Mouse (Mus musculus): Measurements from ENCODE around the gene AI182371. TPM values are rescaled to one million over a fixed set of nuclear protein-coding genes. Genes with fewer than 3 reads are reported as not detected.

Gene AI182371
- polyA plus RNA-seq, 1 experiment from 2014 or later: 0.20 TPM

- H3K9me3 ChIP-seq (ENCODE audit: control insufficient read depth, low read length): no peaks in the 10 kb centered on the region
- no peak overlapping the region for H3K4me2 ChIP-seq (replicated peaks)
- WGBS: 81% methylated on average over 4 of the region's 4 CpGs
- H3K27ac ChIP-seq: no peak overlapping the region
- no peaks in the 10 kb centered on the region for H3K27me3 ChIP-seq (ENCODE audit: control insufficient read depth, insufficient read depth, low read length)
- no peak for DNase-seq (ENCODE audit: low spot score)
- H3K4me3 ChIP-seq (replicated peaks; ENCODE audit: low read length): no peak overlapping the region
- H3K4me1 ChIP-seq (replicated peaks; ENCODE audit: control insufficient read depth, insufficient read depth, low read length): no peaks in the 10 kb centered on the region
- no peak overlapping the region for H3K9ac ChIP-seq
- ATAC-seq (ENCODE audit: low FRiP score): no peak
- H3K36me3 ChIP-seq (replicated peaks; ENCODE audit: control insufficient read depth, insufficient read depth): no peaks in the 10 kb centered on the region
Observed at GRCm38 (mm10) chr2:35087418-35087817, 13.9 kb downstream of the AI182371 start.

DNA sequence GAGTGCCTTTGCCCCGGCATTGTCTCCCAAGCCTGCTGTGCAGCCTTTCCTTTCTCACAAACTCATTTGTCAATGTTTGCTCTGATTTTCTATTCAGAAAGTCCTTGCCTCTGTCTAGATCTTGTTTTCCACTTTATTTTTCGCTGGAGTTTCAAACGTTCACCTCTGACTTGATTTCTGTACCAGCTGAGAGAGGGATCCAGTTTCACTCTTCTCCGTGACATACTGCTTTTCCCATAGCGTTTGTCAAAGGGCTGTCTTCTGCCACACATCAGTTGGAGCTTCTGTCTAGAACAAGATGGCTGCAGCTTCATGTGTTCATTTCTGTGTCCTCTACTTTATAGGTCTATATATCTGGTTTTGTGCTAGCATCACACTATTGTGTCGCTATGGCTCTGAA is 22.2 kb downstream of the AI182371 start:
- H3K27ac ChIP-seq: no peak overlapping the region
- no peak overlapping the region for H3K9ac ChIP-seq
- H3K27me3 ChIP-seq (ENCODE audit: control insufficient read depth, insufficient read depth, low read length): no peaks in the 10 kb centered on the region
- H3K4me1 ChIP-seq (replicated peaks; ENCODE audit: control insufficient read depth, insufficient read depth, low read length): no peaks in the 10 kb centered on the region
- H3K4me3 ChIP-seq (replicated peaks; ENCODE audit: low read length): no peak overlapping the region
- H3K36me3 ChIP-seq (replicated peaks; ENCODE audit: control insufficient read depth, insufficient read depth): no peaks in the 10 kb centered on the region
- ATAC-seq (ENCODE audit: low FRiP score) (no peak), DNase-seq (ENCODE audit: low spot score) (no peak)
- no peaks in the 10 kb centered on the region for H3K9me3 ChIP-seq (ENCODE audit: control insufficient read depth, low read length)
- WGBS: 66% methylated on average over 6 of the region's 6 CpGs
- H3K4me2 ChIP-seq (replicated peaks): no peak overlapping the region

GRCm38 (mm10) chr2:35074328-35074727 is 27.0 kb downstream of the AI182371 start:
- no peak overlapping the region for H3K9ac ChIP-seq
- 0 out of 2 replicates have a peak, but pooled peaks cover 4% of the 10 kb centered on the region for H3K9me3 ChIP-seq (ENCODE audit: control insufficient read depth, low read length)
- no peak overlapping the region for H3K27ac ChIP-seq
- no peak overlapping the region for H3K4me3 ChIP-seq (replicated peaks; ENCODE audit: low read length)
- no peak for DNase-seq (ENCODE audit: low spot score)
- no peak for ATAC-seq (ENCODE audit: low FRiP score)
- no peaks in the 10 kb centered on the region for H3K4me1 ChIP-seq (replicated peaks; ENCODE audit: control insufficient read depth, insufficient read depth, low read length)
- H3K36me3 ChIP-seq (replicated peaks; ENCODE audit: control insufficient read depth, insufficient read depth): no peaks in the 10 kb centered on the region
- no peak overlapping the region for H3K4me2 ChIP-seq (replicated peaks)
- WGBS: 92% methylated on average over 3 of the region's 3 CpGs
- no peaks in the 10 kb centered on the region for H3K27me3 ChIP-seq (ENCODE audit: control insufficient read depth, insufficient read depth, low read length)

DNA sequence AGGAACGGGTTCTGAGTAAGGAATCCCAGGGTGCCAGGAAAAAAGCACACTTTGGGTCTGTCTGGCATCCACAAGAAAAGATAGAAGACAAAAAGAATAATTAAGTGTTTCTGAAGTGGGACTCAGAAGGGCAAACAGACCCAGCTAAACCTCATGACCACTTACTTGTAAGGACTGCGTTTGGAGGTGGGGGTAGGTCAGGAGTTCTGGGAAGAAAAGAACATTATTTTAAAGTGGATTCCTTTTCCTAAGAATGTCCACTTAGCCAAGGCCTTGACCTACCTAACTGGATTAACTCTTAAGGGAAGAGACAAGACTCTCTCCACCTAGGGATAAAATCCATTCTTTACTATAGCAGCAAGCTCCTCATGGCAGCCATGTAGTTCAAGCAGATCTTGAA is 28.8 kb downstream of the AI182371 start:
- no peak overlapping the region for H3K27ac ChIP-seq
- 0 out of 2 replicates have a peak, but pooled peaks cover 4% of the 10 kb centered on the region for H3K9me3 ChIP-seq (ENCODE audit: control insufficient read depth, low read length)
- H3K36me3 ChIP-seq (replicated peaks; ENCODE audit: control insufficient read depth, insufficient read depth): no peaks in the 10 kb centered on the region
- no peaks in the 10 kb centered on the region for H3K27me3 ChIP-seq (ENCODE audit: control insufficient read depth, insufficient read depth, low read length)
- no peak overlapping the region for H3K4me3 ChIP-seq (replicated peaks; ENCODE audit: low read length)
- H3K4me1 ChIP-seq (replicated peaks; ENCODE audit: control insufficient read depth, insufficient read depth, low read length): no peaks in the 10 kb centered on the region
- WGBS: 78% methylated on average over 2 of the region's 2 CpGs
- DNase-seq (ENCODE audit: low spot score) (no peak), ATAC-seq (ENCODE audit: low FRiP score) (no peak)
- no peak overlapping the region for H3K9ac ChIP-seq
- H3K4me2 ChIP-seq (replicated peaks): no peak overlapping the region

DNA sequence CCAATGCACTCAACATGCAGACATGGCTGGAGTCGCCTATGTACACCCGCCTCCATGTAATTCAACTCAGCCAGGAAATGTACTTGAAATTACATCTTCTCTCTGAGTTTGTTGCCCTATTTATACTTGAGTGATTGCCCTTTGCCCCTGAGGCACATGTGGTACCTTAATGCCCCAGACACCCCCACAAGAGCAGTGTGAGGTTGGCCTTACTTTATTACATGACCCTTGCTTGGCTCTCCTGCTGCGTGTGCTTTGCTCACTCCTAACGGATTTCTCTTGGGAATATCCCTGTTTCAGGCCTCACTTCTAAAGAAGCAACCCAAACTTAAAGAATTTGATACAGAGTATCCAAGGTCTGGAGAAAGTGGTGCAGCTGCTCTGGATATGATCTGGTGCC is 31.1 kb downstream of the AI182371 start:
- Histone ChIP-seq H3K27me3 (ENCODE audit: control insufficient read depth, insufficient read depth, low read length) (no peaks in the 10 kb centered on the region), H3K4me2 (replicated peaks) (no peak overlapping the region), H3K27ac (no peak overlapping the region), H3K4me1 (replicated peaks; ENCODE audit: control insufficient read depth, insufficient read depth, low read length) (no peaks in the 10 kb centered on the region), H3K4me3 (replicated peaks; ENCODE audit: low read length) (no peak overlapping the region), H3K36me3 (replicated peaks; ENCODE audit: control insufficient read depth, insufficient read depth) (no peaks in the 10 kb centered on the region), H3K9ac (no peak overlapping the region), H3K9me3 (ENCODE audit: control insufficient read depth, low read length) (0 out of 2 replicates have a peak, but pooled peaks cover 4% of the 10 kb centered on the region)
- 89% methylated on average over 4 of the region's 4 CpGs for WGBS
- DNase-seq (ENCODE audit: low spot score): no peak
- ATAC-seq (ENCODE audit: low FRiP score): no peak

GRCm38 (mm10) chr2:35069124-35069523 is 32.2 kb downstream of the AI182371 start:
- H3K4me3 ChIP-seq (replicated peaks; ENCODE audit: low read length): no peak overlapping the region
- no peak overlapping the region for H3K27ac ChIP-seq
- no peak for DNase-seq (ENCODE audit: low spot score)
- H3K9me3 ChIP-seq (ENCODE audit: control insufficient read depth, low read length): 0 out of 2 replicates have a peak, but pooled peaks cover 4% of the 10 kb centered on the region
- H3K4me1 ChIP-seq (replicated peaks; ENCODE audit: control insufficient read depth, insufficient read depth, low read length): no peaks in the 10 kb centered on the region
- no peak overlapping the region for H3K9ac ChIP-seq
- WGBS: 97% methylated on average over 1 of the region's 1 CpGs
- ATAC-seq (ENCODE audit: low FRiP score): no peak
- no peaks in the 10 kb centered on the region for H3K36me3 ChIP-seq (replicated peaks; ENCODE audit: control insufficient read depth, insufficient read depth)
- H3K27me3 ChIP-seq (ENCODE audit: control insufficient read depth, insufficient read depth, low read length): no peaks in the 10 kb centered on the region
- no peak overlapping the region for H3K4me2 ChIP-seq (replicated peaks)

DNA sequence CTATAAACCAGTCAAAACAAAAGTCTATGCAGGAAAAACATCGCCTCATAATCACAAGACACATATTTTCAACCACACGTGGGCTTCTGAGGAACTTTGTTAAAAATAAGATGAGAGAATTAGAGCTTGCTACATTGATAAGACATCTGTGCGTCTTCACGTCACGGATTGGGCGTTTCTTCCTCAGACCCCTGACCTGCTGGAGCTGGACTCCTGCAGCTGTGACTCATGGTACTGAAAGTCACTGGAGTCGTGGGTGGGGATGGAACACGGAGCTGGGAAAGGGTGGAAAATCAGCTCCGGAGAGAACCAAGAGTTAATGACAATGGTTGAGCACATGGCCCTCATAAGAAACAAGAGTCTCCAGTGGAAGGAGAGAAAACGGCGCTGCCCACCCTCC is 34.2 kb downstream of the AI182371 start:
- DNase-seq (ENCODE audit: low spot score) (no peak), ATAC-seq (ENCODE audit: low FRiP score) (no peak)
- Histone ChIP-seq H3K4me2 (replicated peaks) (no peak overlapping the region), H3K9me3 (ENCODE audit: control insufficient read depth, low read length) (no peaks in the 10 kb centered on the region), H3K27me3 (ENCODE audit: control insufficient read depth, insufficient read depth, low read length) (no peaks in the 10 kb centered on the region), H3K27ac (no peak overlapping the region), H3K9ac (no peak overlapping the region), H3K4me1 (replicated peaks; ENCODE audit: control insufficient read depth, insufficient read depth, low read length) (no peaks in the 10 kb centered on the region), H3K36me3 (replicated peaks; ENCODE audit: control insufficient read depth, insufficient read depth) (no peaks in the 10 kb centered on the region), H3K4me3 (replicated peaks; ENCODE audit: low read length) (no peak overlapping the region)
- WGBS: 88% methylated on average over 11 of the region's 11 CpGs

GRCm38 (mm10) chr2:35066525-35067082 is 34.7 kb downstream of the AI182371 start:
- Histone ChIP-seq H3K4me3 (replicated peaks; ENCODE audit: low read length) (no peak overlapping the region), H3K9ac (no peak overlapping the region), H3K4me1 (replicated peaks; ENCODE audit: control insufficient read depth, insufficient read depth, low read length) (no peaks in the 10 kb centered on the region), H3K4me2 (replicated peaks) (no peak overlapping the region), H3K27me3 (ENCODE audit: control insufficient read depth, insufficient read depth, low read length) (no peaks in the 10 kb centered on the region), H3K27ac (no peak overlapping the region), H3K36me3 (replicated peaks; ENCODE audit: control insufficient read depth, insufficient read depth) (no peaks in the 10 kb centered on the region), H3K9me3 (ENCODE audit: control insufficient read depth, low read length) (no peaks in the 10 kb centered on the region)
- no peak for DNase-seq (ENCODE audit: low spot score)
- WGBS: 90% methylated on average over 13 of the region's 13 CpGs
- no peak for ATAC-seq (ENCODE audit: low FRiP score)

- H3K4me3 ChIP-seq (replicated peaks; ENCODE audit: low read length): no peak overlapping the region
- H3K36me3 ChIP-seq (replicated peaks; ENCODE audit: control insufficient read depth, insufficient read depth): no peaks in the 10 kb centered on the region
- H3K27ac ChIP-seq: no peak overlapping the region
- H3K9ac ChIP-seq: no peak overlapping the region
- no peaks in the 10 kb centered on the region for H3K9me3 ChIP-seq (ENCODE audit: control insufficient read depth, low read length)
- no peak overlapping the region for H3K4me2 ChIP-seq (replicated peaks)
- no peaks in the 10 kb centered on the region for H3K4me1 ChIP-seq (replicated peaks; ENCODE audit: control insufficient read depth, insufficient read depth, low read length)
- no peak for DNase-seq (ENCODE audit: low spot score)
- no peaks in the 10 kb centered on the region for H3K27me3 ChIP-seq (ENCODE audit: control insufficient read depth, insufficient read depth, low read length)
- WGBS: 95% methylated on average over 6 of the region's 6 CpGs
- ATAC-seq (ENCODE audit: low FRiP score): no peak
Observed at GRCm38 (mm10) chr2:35063333-35064030, 37.9 kb downstream of the AI182371 start.

Measured in hindbrain, embryonic 14.5 days (tissue).